Mouse (Mus musculus): ENCODE measurements at regions not wholly inside any gene's neighbourhood (a gene's known extent, or its start where the extent isn't known, plus 50 kb on each side); places are given as distances from the start of the nearest gene placed in this dataset.

DNA sequence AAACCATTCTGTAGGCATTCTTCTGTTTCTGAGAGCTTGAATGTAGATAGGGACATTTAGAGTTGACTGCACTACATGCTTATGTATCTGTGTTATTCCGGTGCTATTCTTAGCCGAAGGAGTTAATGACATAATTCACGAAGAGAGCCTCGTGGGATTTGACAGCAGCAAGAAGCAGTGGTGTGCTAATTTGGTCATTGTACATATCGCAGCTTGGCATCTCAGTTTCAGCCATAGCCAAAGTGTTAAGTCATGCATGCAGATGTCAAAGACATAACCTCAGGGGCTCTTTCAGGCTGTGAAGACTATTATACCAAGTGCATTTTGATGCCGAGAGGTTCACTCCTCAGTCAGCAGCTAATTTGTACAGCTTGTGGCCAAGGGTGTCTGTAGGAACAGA lies 125.1 kb upstream of the Itga1 start:
- TF ChIP-seq CTCF (IDR thresholded peaks at IDR 0.05; ENCODE audit: insufficient read depth, low read length) (no peak), POLR2A (IDR thresholded peaks at IDR 0.05; ENCODE audit: borderline replicate concordance, extremely low read depth, low read depth, low read length) (no peak)

Measured in lung, adult 2 months (tissue).